Mouse (Mus musculus): ENCODE data around the gene Glipr2. TPM values are rescaled to one million over a fixed set of nuclear protein-coding genes. Genes with fewer than 3 reads are reported as not detected.

The Glipr2 gene
- polyA plus RNA-seq, 1 experiment from 2014 or later = 41.8 TPM

DNA sequence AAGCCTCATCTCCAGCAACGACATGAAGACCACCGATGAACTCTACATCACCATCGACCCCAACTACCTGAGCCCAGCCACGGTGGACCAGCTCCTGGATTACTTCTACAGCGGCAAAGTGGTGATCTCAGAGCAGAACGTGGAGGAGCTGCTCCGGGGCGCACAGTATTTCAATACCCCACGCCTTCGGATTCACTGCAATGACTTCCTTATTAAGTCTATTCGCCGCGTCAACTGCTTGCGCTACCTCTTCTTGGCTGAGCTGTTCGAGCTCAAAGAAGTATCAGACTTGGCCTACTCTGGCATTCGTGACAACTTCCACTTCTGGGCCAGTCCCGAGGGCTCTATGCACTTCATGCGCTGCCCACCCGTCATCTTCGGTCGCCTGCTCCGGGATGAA, 26.6 kb downstream of the Glipr2 start:
- ATAC-seq (no peak), DNase-seq (ENCODE audit: low spot score) (no peak)
- H3K4me1 ChIP-seq (ENCODE audit: control insufficient read depth, insufficient read depth, low read length) = peaks cover 10% of the 10 kb centered on the region; the same call in 1 of the 2 replicates
- no peak overlapping the region for H3K27ac ChIP-seq (ENCODE audit: low read depth, low read length)
- H3K4me3 ChIP-seq (ENCODE audit: low read depth, low read length) = no peak overlapping the region
- H3K27me3 ChIP-seq (replicated peaks; ENCODE audit: control insufficient read depth, insufficient read depth, low read length) = no peaks in the 10 kb centered on the region
- H3K9ac ChIP-seq (ENCODE audit: low read length) = no peak overlapping the region
- no peak overlapping the region for H3K4me2 ChIP-seq (ENCODE audit: low read length)
- H3K36me3 ChIP-seq (ENCODE audit: control insufficient read depth, insufficient read depth, low read length) = no peaks in the 10 kb centered on the region
- WGBS = 92% methylated on average over 22 of the region's 22 CpGs
- H3K9me3 ChIP-seq (replicated peaks; ENCODE audit: control insufficient read depth, low read length) = no peaks in the 10 kb centered on the region

DNA sequence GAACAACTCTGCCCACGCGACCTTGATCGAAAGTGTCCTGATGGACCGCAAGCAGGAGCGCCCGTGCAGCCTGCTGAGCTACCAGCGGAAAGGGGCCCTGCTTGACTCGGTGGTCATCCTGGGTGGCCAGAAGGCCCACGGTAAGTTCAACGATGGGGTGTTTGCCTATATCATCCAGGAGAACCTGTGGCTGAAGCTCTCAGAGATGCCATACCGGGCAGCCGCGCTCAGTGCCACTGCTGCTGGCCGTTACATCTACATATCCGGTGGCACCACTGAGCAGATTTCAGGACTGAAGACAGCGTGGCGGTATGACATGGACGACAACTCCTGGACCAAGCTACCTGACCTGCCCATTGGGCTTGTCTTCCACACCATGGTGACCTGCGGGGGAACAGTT, 27.1 kb downstream of the Glipr2 start:
- 92% methylated on average over 19 of the region's 19 CpGs for WGBS
- peaks cover 4% of the 10 kb centered on the region; the same call in 1 of the 2 replicates for H3K4me1 ChIP-seq (ENCODE audit: control insufficient read depth, insufficient read depth, low read length)
- H3K9me3 ChIP-seq (replicated peaks; ENCODE audit: control insufficient read depth, low read length) = no peaks in the 10 kb centered on the region
- no peak overlapping the region for H3K9ac ChIP-seq (ENCODE audit: low read length)
- ATAC-seq (no peak), DNase-seq (ENCODE audit: low spot score) (no peak)
- no peaks in the 10 kb centered on the region for H3K36me3 ChIP-seq (ENCODE audit: control insufficient read depth, insufficient read depth, low read length)
- no peak overlapping the region for H3K4me3 ChIP-seq (ENCODE audit: low read depth, low read length)
- H3K27ac ChIP-seq (ENCODE audit: low read depth, low read length) = no peak overlapping the region
- no peaks in the 10 kb centered on the region for H3K27me3 ChIP-seq (replicated peaks; ENCODE audit: control insufficient read depth, insufficient read depth, low read length)
- no peak overlapping the region for H3K4me2 ChIP-seq (ENCODE audit: low read length)

- H3K27me3 ChIP-seq (replicated peaks; ENCODE audit: control insufficient read depth, insufficient read depth, low read length) = no peaks in the 10 kb centered on the region
- no peak overlapping the region for H3K9ac ChIP-seq (ENCODE audit: low read length)
- H3K4me2 ChIP-seq (ENCODE audit: low read length) = no peak overlapping the region
- H3K36me3 ChIP-seq (ENCODE audit: control insufficient read depth, insufficient read depth, low read length) = no peaks in the 10 kb centered on the region
- H3K9me3 ChIP-seq (replicated peaks; ENCODE audit: control insufficient read depth, low read length) = no peaks in the 10 kb centered on the region
- ATAC-seq (no peak), DNase-seq (ENCODE audit: low spot score) (no peak)
- H3K27ac ChIP-seq (ENCODE audit: low read depth, low read length) = no peak overlapping the region
- WGBS = 91% methylated on average over 3 of the region's 3 CpGs
- H3K4me3 ChIP-seq (ENCODE audit: low read depth, low read length) = no peak overlapping the region
- H3K4me1 ChIP-seq (ENCODE audit: control insufficient read depth, insufficient read depth, low read length) = no peaks in the 10 kb centered on the region
Measured at GRCm38 (mm10) chr4:43988976-43989375, 31.8 kb downstream of the Glipr2 start.

GRCm38 (mm10) chr4:43993072-43993471, 35.9 kb downstream of the Glipr2 start:
- 93% methylated on average over 11 of the region's 11 CpGs for WGBS
- H3K9ac ChIP-seq (ENCODE audit: low read length) = no peak overlapping the region
- no peaks in the 10 kb centered on the region for H3K4me1 ChIP-seq (ENCODE audit: control insufficient read depth, insufficient read depth, low read length)
- DNase-seq (ENCODE audit: low spot score) (no peak), ATAC-seq (no peak)
- H3K27me3 ChIP-seq (replicated peaks; ENCODE audit: control insufficient read depth, insufficient read depth, low read length) = no peaks in the 10 kb centered on the region
- no peak overlapping the region for H3K27ac ChIP-seq (ENCODE audit: low read depth, low read length)
- H3K4me2 ChIP-seq (ENCODE audit: low read length) = no peak overlapping the region
- no peaks in the 10 kb centered on the region for H3K36me3 ChIP-seq (ENCODE audit: control insufficient read depth, insufficient read depth, low read length)
- H3K9me3 ChIP-seq (replicated peaks; ENCODE audit: control insufficient read depth, low read length) = no peaks in the 10 kb centered on the region
- H3K4me3 ChIP-seq (ENCODE audit: low read depth, low read length) = no peak overlapping the region

- H3K4me2 ChIP-seq (ENCODE audit: low read length) = no peak overlapping the region
- 76% methylated on average over 2 of the region's 2 CpGs for WGBS
- ATAC-seq (no peak), DNase-seq (ENCODE audit: low spot score) (no peak)
- no peaks in the 10 kb centered on the region for H3K9me3 ChIP-seq (replicated peaks; ENCODE audit: control insufficient read depth, low read length)
- H3K9ac ChIP-seq (ENCODE audit: low read length) = no peak overlapping the region
- no peaks in the 10 kb centered on the region for H3K4me1 ChIP-seq (ENCODE audit: control insufficient read depth, insufficient read depth, low read length)
- H3K27me3 ChIP-seq (replicated peaks; ENCODE audit: control insufficient read depth, insufficient read depth, low read length) = no peaks in the 10 kb centered on the region
- H3K27ac ChIP-seq (ENCODE audit: low read depth, low read length) = no peak overlapping the region
- H3K36me3 ChIP-seq (ENCODE audit: control insufficient read depth, insufficient read depth, low read length) = no peaks in the 10 kb centered on the region
- no peak overlapping the region for H3K4me3 ChIP-seq (ENCODE audit: low read depth, low read length)
Measured at GRCm38 (mm10) chr4:43994342-43994741, 37.1 kb downstream of the Glipr2 start.

- DNase-seq (ENCODE audit: low spot score) (no peak), ATAC-seq (no peak)
- H3K9me3 ChIP-seq (replicated peaks; ENCODE audit: control insufficient read depth, low read length) = no peaks in the 10 kb centered on the region
- no peaks in the 10 kb centered on the region for H3K36me3 ChIP-seq (ENCODE audit: control insufficient read depth, insufficient read depth, low read length)
- no peaks in the 10 kb centered on the region for H3K4me1 ChIP-seq (ENCODE audit: control insufficient read depth, insufficient read depth, low read length)
- no peak overlapping the region for H3K4me2 ChIP-seq (ENCODE audit: low read length)
- H3K27me3 ChIP-seq (replicated peaks; ENCODE audit: control insufficient read depth, insufficient read depth, low read length) = no peaks in the 10 kb centered on the region
- WGBS = 89% methylated on average over 6 of the region's 6 CpGs
- no peak overlapping the region for H3K4me3 ChIP-seq (ENCODE audit: low read depth, low read length)
- no peak overlapping the region for H3K9ac ChIP-seq (ENCODE audit: low read length)
- no peak overlapping the region for H3K27ac ChIP-seq (ENCODE audit: low read depth, low read length)
Measured at GRCm38 (mm10) chr4:44003622-44004021, 46.4 kb downstream of the Glipr2 start.

DNA sequence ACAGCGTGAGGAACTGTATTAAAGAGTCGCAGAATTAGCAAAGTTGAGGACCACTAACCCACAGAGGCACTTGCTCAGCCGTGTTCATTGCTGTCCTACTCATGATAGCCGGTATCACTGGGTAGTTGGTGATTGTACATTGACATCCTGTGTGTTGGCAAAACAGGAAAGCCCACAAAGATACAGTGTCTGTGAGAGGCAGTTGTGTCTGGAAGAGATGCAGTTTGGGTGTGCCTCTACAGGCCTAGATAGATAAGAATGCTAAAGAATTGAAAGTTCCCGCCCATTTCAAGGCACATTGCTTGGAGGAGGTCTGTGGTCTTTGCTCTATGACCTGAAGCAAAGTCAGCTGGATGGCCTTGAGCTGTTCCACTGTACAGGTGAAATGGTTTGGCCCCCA, 46.9 kb downstream of the Glipr2 start, which contains the start of gene Clta:
Clta (plus strand) TSS at position 327 of the 400 bp plus-strand sequence.
- H3K36me3 ChIP-seq (ENCODE audit: control insufficient read depth, insufficient read depth, low read length) = no peaks in the 10 kb centered on the region
- no peaks in the 10 kb centered on the region for H3K4me1 ChIP-seq (ENCODE audit: control insufficient read depth, insufficient read depth, low read length)
- H3K4me3 ChIP-seq (ENCODE audit: low read depth, low read length) = no peak within 1 kb of the TSS
- no peaks in the 10 kb centered on the region for H3K9me3 ChIP-seq (replicated peaks; ENCODE audit: control insufficient read depth, low read length)
- ATAC-seq (no peak), DNase-seq (ENCODE audit: low spot score) (no peak)
- H3K4me2 ChIP-seq (ENCODE audit: low read length) = no peak within 1 kb of the TSS
- H3K27me3 ChIP-seq (replicated peaks; ENCODE audit: control insufficient read depth, insufficient read depth, low read length) = no peaks in the 10 kb centered on the region
- WGBS = 88% methylated on average over 5 of the region's 5 CpGs
- no peak within 1 kb of the TSS for H3K27ac ChIP-seq (ENCODE audit: low read depth, low read length)
- H3K9ac ChIP-seq (ENCODE audit: low read length) = no peak within 1 kb of the TSS

DNA sequence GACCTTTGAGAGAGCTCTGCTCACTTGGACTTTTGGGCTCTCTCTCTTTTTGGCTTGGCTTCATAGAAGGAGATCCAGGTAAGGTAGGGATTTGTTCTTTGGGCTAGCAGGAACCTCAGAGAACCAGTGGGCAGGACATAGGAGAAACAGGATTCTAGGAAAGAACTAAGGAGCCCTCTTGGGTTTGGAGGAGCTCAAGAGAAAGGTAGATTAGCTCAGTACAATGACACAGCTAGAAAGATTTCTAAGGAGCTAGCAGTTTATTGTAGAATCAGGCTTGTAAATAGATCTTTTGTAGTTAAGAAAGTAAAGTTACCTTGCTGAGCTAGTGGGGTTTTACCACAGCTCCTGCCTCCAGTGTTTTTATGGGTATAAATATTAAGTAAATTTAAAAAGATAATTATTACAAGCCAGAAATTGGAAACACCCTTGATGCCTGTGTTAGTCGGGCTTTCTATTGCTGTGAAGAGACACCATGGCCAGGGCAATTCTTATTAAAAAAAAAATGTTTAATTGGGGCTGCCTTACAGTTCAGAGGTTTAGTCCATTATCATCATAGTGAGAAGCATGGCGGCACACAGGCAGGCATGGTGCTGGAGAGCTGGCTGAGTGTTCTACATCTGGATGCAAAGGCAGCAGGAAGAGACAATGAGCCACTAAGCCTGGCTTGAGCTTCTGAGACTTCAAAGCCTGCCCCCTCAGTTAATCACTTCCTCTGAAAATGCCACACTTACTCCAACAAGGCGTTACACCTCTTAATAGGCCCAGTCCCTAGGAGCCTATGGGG, 47.6 kb downstream of the Glipr2 start:
- H3K27me3 ChIP-seq (replicated peaks; ENCODE audit: control insufficient read depth, insufficient read depth, low read length) = no peaks in the 10 kb centered on the region
- DNase-seq (ENCODE audit: low spot score) = no peak
- 68% methylated on average over 3 of the region's 3 CpGs for WGBS

DNA sequence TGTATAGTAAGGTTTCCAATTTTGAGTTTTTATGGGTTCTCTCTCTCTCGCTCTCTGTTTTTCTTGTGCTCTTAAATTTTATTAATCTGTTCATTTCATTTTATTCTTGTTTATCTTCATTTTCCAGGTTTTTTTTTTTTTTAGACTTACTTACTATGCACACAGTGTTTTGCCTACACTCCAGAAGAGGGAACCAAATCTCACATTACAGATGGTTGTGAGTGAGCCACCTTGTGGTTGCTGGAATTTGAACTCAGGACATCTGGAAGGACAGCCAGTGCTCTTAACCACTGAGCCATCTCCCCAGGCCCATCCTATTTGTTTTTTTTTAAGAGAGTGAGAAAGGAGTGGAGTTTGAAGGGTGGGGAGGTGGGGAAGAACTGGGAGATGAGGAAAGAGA, 53.0 kb downstream of the Glipr2 start:
- Histone ChIP-seq H3K4me2 (ENCODE audit: low read length) (no peak overlapping the region), H3K4me3 (ENCODE audit: low read depth, low read length) (no peak overlapping the region), H3K27me3 (replicated peaks; ENCODE audit: control insufficient read depth, insufficient read depth, low read length) (no peaks in the 10 kb centered on the region), H3K9me3 (replicated peaks; ENCODE audit: control insufficient read depth, low read length) (no peaks in the 10 kb centered on the region), H3K27ac (ENCODE audit: low read depth, low read length) (no peak overlapping the region), H3K9ac (ENCODE audit: low read length) (no peak overlapping the region), H3K36me3 (ENCODE audit: control insufficient read depth, insufficient read depth, low read length) (no peaks in the 10 kb centered on the region), H3K4me1 (ENCODE audit: control insufficient read depth, insufficient read depth, low read length) (peaks cover 14% of the 10 kb centered on the region)
- ATAC-seq = no peak
- no peak for DNase-seq (ENCODE audit: low spot score)
- 91% methylated on average over 1 of the region's 1 CpGs for WGBS

More for the DNA sequence above, 47.6 kb downstream of the Glipr2 start:
- Histone ChIP-seq H3K9me3 (replicated peaks; ENCODE audit: control insufficient read depth, low read length) (no peaks in the 10 kb centered on the region), H3K4me2 (ENCODE audit: low read length) (no peak overlapping the region), H3K4me3 (ENCODE audit: low read depth, low read length) (no peak overlapping the region), H3K9ac (ENCODE audit: low read length) (no peak overlapping the region), H3K4me1 (ENCODE audit: control insufficient read depth, insufficient read depth, low read length) (no peaks in the 10 kb centered on the region), H3K36me3 (ENCODE audit: control insufficient read depth, insufficient read depth, low read length) (no peaks in the 10 kb centered on the region), H3K27ac (ENCODE audit: low read depth, low read length) (no peak overlapping the region)
- no peak for ATAC-seq
